Mouse (Mus musculus) midbrain, embryonic 11.5 days (tissue): ENCODE data around the gene Pde7b. TPM values are rescaled to one million over a fixed set of nuclear protein-coding genes. Genes with fewer than 3 reads are reported as not detected.

Experiments
- ATAC-seq: fragments of 200-750 bp; cut with Nextera tagmentation; 2 replicates; pipeline ENCODE4 v1.8.0; 2017; ENCODE audit warnings: moderate TSS enrichment, moderate library complexity; ENCODE audit not compliant: low FRiP score
- DNase-seq: peaks from one replicate; pipeline ENCODE4 v3.0.0; 2015; ENCODE audit warnings: low spot score; ENCODE audit errors: missing footprints
- H3K27ac ChIP-seq: fragments of 300-500 bp; sonication (generic); 2 replicates; pipeline ENCODE4 v1.5.1; 2014; ENCODE audit warnings: low read depth, low read length
- H3K27me3 ChIP-seq: fragments of 300-500 bp; sonication (generic); 2 replicates; pipeline ENCODE4 v1.6.1; 2014; ENCODE audit warnings: mild to moderate bottlenecking, low read length, moderate library complexity, mixed read lengths; ENCODE audit not compliant: control insufficient read depth, insufficient read depth
- H3K36me3 ChIP-seq: fragments of 300-500 bp; sonication (generic); 2 replicates; pipeline ENCODE4 v1.6.1; 2014; ENCODE audit warnings: mild to moderate bottlenecking, low read length, moderate library complexity, mixed read lengths; ENCODE audit not compliant: control insufficient read depth, insufficient read depth
- H3K4me1 ChIP-seq: fragments of 300-500 bp; sonication (generic); 2 replicates; pipeline ENCODE4 v1.6.1; 2014; ENCODE audit warnings: low read length; ENCODE audit not compliant: control insufficient read depth, insufficient read depth
- H3K4me2 ChIP-seq: fragments of 300-500 bp; sonication (generic); 2 replicates; pipeline ENCODE4 v1.6.1; 2014; ENCODE audit warnings: mild to moderate bottlenecking, moderate library complexity
- H3K4me3 ChIP-seq: fragments of 300-500 bp; sonication (generic); 2 replicates; pipeline ENCODE4 v1.5.1; 2014; ENCODE audit warnings: low read depth, low read length
- H3K9ac ChIP-seq: fragments of 300-500 bp; sonication (generic); 2 replicates; pipeline ENCODE4 v1.6.1; 2014; ENCODE audit warnings: low read length
- H3K9me3 ChIP-seq: fragments of 300-500 bp; sonication (generic); 2 replicates; pipeline ENCODE4 v1.6.1; 2016; ENCODE audit warnings: low read length; ENCODE audit not compliant: control insufficient read depth
- WGBS: fragments of 180-500 bp; shearing (Covaris S2); extraction: QIAGEN DNeasy Blood & Tissue Kit; methylation state at CpG from one replicate; pipeline ENCODE4 v1.1.7; 2014; 5-methylcytosine and 5-hydroxymethylcytosine counted together
- polyA plus RNA-seq: library from polyadenylated mRNA; unstranded; fragments of >200 nt; fragmentation: Nextera tagmentation; extraction: Ambion mirVana; gene quantifications from 2 replicates; pipeline ENCODE4 v1.2.1, GENCODE M21; 2014

Pde7b gene
- polyA plus RNA-seq, 1 experiment from 2014 or later, result 1.1 TPM

DNA sequence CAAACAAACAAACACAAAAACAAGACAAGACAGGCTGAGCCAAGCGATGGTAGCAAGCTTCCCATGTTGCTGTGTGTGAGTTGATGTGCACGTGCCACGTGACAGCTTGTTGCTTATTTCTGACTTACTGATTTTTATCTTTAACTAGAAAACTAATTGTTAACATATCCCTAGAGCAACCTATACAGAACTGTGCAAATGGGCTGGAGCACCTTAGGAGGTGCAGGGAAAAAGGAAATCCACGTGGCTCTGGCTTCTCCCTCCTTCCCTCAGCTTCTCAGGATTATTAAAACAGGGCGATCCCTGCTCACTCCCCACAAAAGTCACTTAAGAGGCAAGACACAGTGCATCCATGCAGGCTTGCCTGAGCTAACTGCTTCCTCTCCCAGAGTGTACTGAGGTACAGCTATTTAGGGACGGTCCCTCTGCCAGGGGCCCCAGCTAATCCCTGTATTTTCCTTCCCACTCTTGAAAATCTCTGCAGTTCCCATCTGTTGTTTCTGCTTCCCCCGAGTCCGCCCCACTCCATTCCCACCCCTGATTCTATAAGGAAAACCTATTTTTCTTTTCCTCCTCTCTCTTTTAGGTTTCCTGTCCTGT lies 606 bp upstream of the Pde7b start:
- H3K27ac ChIP-seq, result no peak overlapping the region
- ATAC-seq (peak; percentile 17; the same call in 1 of the 2 replicates), DNase-seq (peak; percentile 87)
- H3K4me1 ChIP-seq, result peaks cover 13% of the 10 kb centered on the region; the same call in 1 of the 2 replicates
- peak overlapping the region; percentile 33; the same call in 1 of the 2 replicates for H3K4me2 ChIP-seq
- H3K4me3 ChIP-seq, result no peak overlapping the region
- no peaks in the 10 kb centered on the region for H3K36me3 ChIP-seq
- H3K9ac ChIP-seq, result peak overlapping the region; percentile 41
- no peaks in the 10 kb centered on the region for H3K27me3 ChIP-seq
- 43% methylated on average over 8 of the region's 8 CpGs for WGBS
- no peaks in the 10 kb centered on the region for H3K9me3 ChIP-seq

GRCm38 (mm10) chr10:20724451-20724850 lies 427 bp downstream of the Pde7b start:
- Histone ChIP-seq H3K9ac (no peak overlapping the region), H3K9me3 (no peaks in the 10 kb centered on the region), H3K4me3 (peak overlapping the region; percentile 8; the same call in 1 of the 2 replicates), H3K4me1 (peaks cover 13% of the 10 kb centered on the region; the same call in 1 of the 2 replicates), H3K36me3 (no peaks in the 10 kb centered on the region), H3K27me3 (no peaks in the 10 kb centered on the region), H3K4me2 (peak overlapping the region; percentile 33), H3K27ac (no peak overlapping the region)
- peak; percentile 8; the same call in 1 of the 2 replicates for ATAC-seq
- 42% methylated on average over 10 of the region's 10 CpGs for WGBS
- DNase-seq, result peak; percentile 92

DNA sequence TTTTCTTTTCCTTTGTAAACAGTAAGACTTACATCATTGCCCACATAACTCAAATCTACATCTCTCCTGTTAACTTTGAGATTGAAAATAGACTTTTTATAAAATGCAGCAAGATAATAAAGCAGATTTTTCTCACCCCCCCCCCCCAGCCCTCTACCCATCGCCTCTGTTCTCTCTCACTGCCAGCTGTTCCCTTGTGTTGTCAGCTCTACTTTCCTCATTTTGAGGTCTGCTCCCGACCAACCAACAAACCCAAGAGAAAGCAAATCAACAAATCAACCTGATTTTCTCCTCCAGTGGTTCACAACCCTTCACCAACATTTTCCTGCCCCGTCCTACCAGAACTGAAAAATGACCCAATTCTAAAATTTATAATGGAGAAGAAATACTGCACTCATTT lies 916 bp downstream of the Pde7b start:
- no peak for DNase-seq
- 35% methylated on average over 3 of the region's 3 CpGs for WGBS
- Histone ChIP-seq H3K9ac (no peak overlapping the region), H3K4me2 (peak overlapping the region; percentile 33), H3K9me3 (no peaks in the 10 kb centered on the region), H3K27ac (no peak overlapping the region), H3K36me3 (no peaks in the 10 kb centered on the region), H3K27me3 (no peaks in the 10 kb centered on the region), H3K4me1 (peaks cover 13% of the 10 kb centered on the region; the same call in 1 of the 2 replicates), H3K4me3 (no peak overlapping the region)
- ATAC-seq, result no peak

GRCm38 (mm10) chr10:20723521-20723915 lies 1.4 kb downstream of the Pde7b start:
- no peak for DNase-seq
- H3K9ac ChIP-seq, result no peak overlapping the region

DNA sequence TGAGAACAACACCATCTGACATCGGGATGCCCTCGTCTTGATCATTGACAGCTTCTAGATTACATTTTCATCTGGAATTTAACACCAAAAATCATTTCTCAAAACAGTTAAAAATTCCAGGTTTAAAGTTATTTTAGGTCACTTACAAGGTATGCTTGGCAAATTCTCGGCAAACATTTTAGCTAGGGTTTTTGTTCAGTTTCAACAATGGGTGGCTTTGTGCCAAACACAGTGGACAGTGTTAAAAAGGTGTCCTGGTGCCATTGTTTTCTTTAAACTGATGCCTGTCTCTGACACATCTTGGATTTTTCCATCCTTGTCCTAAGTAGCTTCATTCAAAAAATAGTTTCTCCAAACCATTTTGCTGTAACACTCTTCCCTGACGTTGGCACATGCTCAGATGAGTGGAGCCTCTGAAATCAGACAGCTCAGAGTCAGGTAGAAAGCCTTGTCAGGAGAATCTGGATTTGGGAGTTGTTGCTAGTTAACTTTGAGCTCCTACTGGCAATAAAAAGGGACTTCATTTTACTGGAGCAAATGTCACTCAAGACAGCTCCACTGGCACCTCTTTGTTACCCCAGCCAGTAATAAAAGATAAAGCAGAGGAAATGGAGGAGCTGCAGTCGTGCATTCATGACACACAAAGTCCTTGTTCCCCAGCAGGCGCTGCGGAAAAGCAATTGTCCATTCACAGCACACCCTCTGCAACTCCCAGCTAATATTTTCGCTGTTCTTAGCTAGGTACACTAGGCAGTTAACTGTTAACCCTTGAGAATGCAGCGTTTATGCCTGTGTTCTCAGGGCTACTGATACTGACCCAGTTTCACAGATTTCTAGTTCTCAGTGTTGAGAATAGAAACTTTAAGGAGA lies 2.0 kb downstream of the Pde7b start:
- 44% methylated on average over 9 of the region's 9 CpGs for WGBS
- H3K4me2 ChIP-seq, result no peak overlapping the region; the same call in 1 of the 2 replicates
- no peak overlapping the region for H3K4me3 ChIP-seq
- no peaks in the 10 kb centered on the region for H3K27me3 ChIP-seq
- DNase-seq (peak; percentile 91), ATAC-seq (peak; percentile 60; the same call in 1 of the 2 replicates)
- no peaks in the 10 kb centered on the region for H3K9me3 ChIP-seq
- H3K27ac ChIP-seq, result no peak overlapping the region
- peaks cover 13% of the 10 kb centered on the region; the same call in 1 of the 2 replicates for H3K4me1 ChIP-seq
- H3K36me3 ChIP-seq, result no peaks in the 10 kb centered on the region
- no peak overlapping the region for H3K9ac ChIP-seq

More at GRCm38 (mm10) chr10:20723521-20723915, 1.4 kb downstream of the Pde7b start:
- no peak overlapping the region for H3K27ac ChIP-seq
- ATAC-seq, result peak; percentile 66; the same call in 1 of the 2 replicates
- WGBS, result 49% methylated on average over 3 of the region's 3 CpGs
- no peaks in the 10 kb centered on the region for H3K36me3 ChIP-seq
- H3K4me1 ChIP-seq, result peaks cover 13% of the 10 kb centered on the region; the same call in 1 of the 2 replicates
- no peak overlapping the region for H3K4me3 ChIP-seq
- H3K9me3 ChIP-seq, result no peaks in the 10 kb centered on the region
- no peaks in the 10 kb centered on the region for H3K27me3 ChIP-seq
- H3K4me2 ChIP-seq, result no peak overlapping the region; the same call in 1 of the 2 replicates

DNA sequence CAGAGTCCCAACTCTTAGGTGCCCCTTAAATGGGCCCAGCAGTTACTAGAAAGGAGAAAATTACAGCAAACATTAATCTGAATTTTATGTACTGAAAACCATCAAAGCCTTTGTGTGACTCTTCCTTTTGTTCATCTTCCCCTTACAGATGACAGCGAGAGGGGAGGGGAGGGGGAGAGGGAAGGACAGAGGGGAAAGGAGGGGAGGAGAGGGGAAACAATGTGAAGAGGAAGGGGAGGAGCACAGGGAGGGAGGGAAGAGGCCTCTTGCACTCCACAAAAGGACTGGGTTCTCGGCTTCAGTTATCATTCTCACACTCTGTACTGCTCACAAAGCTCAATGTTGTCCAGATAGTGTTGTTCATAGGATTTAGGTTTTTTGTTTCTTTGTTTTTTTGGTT lies 5.7 kb downstream of the Pde7b start:
- no peak overlapping the region for H3K27ac ChIP-seq
- DNase-seq (peak; percentile 37), ATAC-seq (no peak)
- H3K4me3 ChIP-seq, result no peak overlapping the region
- WGBS, result 51% methylated on average over 2 of the region's 2 CpGs
- H3K9me3 ChIP-seq, result no peaks in the 10 kb centered on the region
- H3K4me2 ChIP-seq, result no peak overlapping the region
- H3K4me1 ChIP-seq, result peaks cover 4% of the 10 kb centered on the region; the same call in 1 of the 2 replicates
- no peaks in the 10 kb centered on the region for H3K36me3 ChIP-seq
- no peaks in the 10 kb centered on the region for H3K27me3 ChIP-seq
- H3K9ac ChIP-seq, result no peak overlapping the region

DNA sequence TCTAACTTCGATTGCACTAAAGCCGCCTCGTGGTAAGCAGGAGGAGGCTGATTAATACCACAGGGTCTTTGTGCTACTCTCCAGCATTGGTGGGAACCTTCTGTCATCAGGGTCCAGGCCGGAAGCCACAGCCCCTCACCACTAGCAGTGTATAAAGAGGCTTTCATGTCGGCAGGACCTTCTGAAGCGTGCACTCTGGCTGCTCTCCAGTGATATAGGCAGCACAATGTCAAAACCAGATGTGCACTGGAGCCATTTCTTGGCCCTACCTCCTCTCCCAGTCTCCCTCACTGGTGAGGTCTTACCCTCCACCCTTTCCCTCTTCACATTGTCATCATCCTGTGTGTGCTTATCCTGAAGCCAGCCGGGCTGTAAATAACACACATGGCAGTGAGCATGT lies 24.2 kb downstream of the Pde7b start:
- DNase-seq, result peak; percentile 56
- no peaks in the 10 kb centered on the region for H3K9me3 ChIP-seq
- no peak overlapping the region for H3K27ac ChIP-seq
- no peak overlapping the region for H3K9ac ChIP-seq
- WGBS, result 69% methylated on average over 7 of the region's 7 CpGs
- no peaks in the 10 kb centered on the region for H3K4me1 ChIP-seq
- ATAC-seq, result no peak
- no peaks in the 10 kb centered on the region for H3K36me3 ChIP-seq
- no peaks in the 10 kb centered on the region for H3K27me3 ChIP-seq
- H3K4me3 ChIP-seq, result no peak overlapping the region
- no peak overlapping the region for H3K4me2 ChIP-seq

DNA sequence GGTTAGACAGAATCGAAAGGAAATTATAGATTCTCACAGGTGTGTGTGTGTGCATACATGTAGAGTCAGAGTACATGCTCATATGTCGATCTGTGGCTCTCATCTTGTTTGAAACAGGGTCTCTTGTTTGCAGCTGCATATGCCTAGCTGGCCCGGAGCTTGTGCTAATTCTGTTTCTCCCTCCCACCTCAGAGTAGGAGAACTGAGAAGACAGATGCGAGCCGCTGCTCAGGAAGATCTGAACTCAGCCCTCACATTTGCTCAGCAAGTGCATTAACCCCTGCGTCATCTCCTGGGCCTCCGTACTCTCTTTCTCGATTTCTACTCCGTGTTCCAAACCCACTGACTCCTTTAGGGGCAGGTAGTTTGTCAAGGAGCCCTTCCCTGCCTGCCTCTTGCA lies 25.0 kb downstream of the Pde7b start:
- H3K4me3 ChIP-seq, result no peak overlapping the region
- no peaks in the 10 kb centered on the region for H3K9me3 ChIP-seq
- no peak overlapping the region for H3K27ac ChIP-seq
- no peak overlapping the region for H3K4me2 ChIP-seq
- WGBS, result 92% methylated on average over 9 of the region's 9 CpGs
- H3K4me1 ChIP-seq, result no peaks in the 10 kb centered on the region
- H3K36me3 ChIP-seq, result no peaks in the 10 kb centered on the region
- H3K9ac ChIP-seq, result no peak overlapping the region
- DNase-seq (no peak), ATAC-seq (no peak)
- H3K27me3 ChIP-seq, result no peaks in the 10 kb centered on the region

- Histone ChIP-seq H3K9ac (no peak overlapping the region), H3K4me1 (no peaks in the 10 kb centered on the region), H3K4me3 (no peak overlapping the region), H3K4me2 (no peak overlapping the region), H3K27me3 (no peaks in the 10 kb centered on the region), H3K27ac (no peak overlapping the region), H3K36me3 (no peaks in the 10 kb centered on the region), H3K9me3 (no peaks in the 10 kb centered on the region)
- ATAC-seq, result no peak
- WGBS, result 86% methylated on average over 11 of the region's 11 CpGs
- DNase-seq, result peak; percentile 70
These were observed 29.2 kb downstream of the Pde7b start for GRCm38 (mm10) chr10:20695637-20696036.
